Mouse (Mus musculus) embryonic facial prominence, embryonic 13.5 days (tissue): ENCODE data around the gene Irak1. TPM values are rescaled to one million over a fixed set of nuclear protein-coding genes. Genes with fewer than 3 reads are reported as not detected.
A peak's percentile ranks its signal among the peaks of the same experiment; 100 is the strongest.

Experiments
- ATAC-seq: fragments of 200-750 bp; cut with Nextera tagmentation; 2 replicates; pipeline ENCODE4 v1.8.0; 2017; ENCODE audit warnings: low read depth; ENCODE audit not compliant: insufficient number of reproducible peaks, insufficient read depth, low FRiP score, low TSS enrichment
- H3K27ac ChIP-seq: fragments of 300-500 bp; sonication (generic); 2 replicates; pipeline ENCODE4 v1.5.1; 2015; ENCODE audit warnings: moderate library complexity, mild to moderate bottlenecking, inconsistent platforms
- H3K27me3 ChIP-seq: fragments of 300-500 bp; sonication (generic); 2 replicates; pipeline ENCODE4 v1.6.1; 2015; ENCODE audit warnings: mild to moderate bottlenecking, inconsistent platforms
- H3K36me3 ChIP-seq: fragments of 300-500 bp; sonication (generic); 2 replicates; pipeline ENCODE4 v1.6.1; 2015; ENCODE audit warnings: mild to moderate bottlenecking, inconsistent platforms
- H3K4me1 ChIP-seq: fragments of 300-500 bp; sonication (generic); 2 replicates; pipeline ENCODE4 v1.6.1; 2015; ENCODE audit warnings: inconsistent platforms
- H3K4me2 ChIP-seq: fragments of 300-500 bp; sonication (generic); 2 replicates; pipeline ENCODE4 v1.6.1; 2015; ENCODE audit warnings: moderate library complexity, mild to moderate bottlenecking, inconsistent platforms
- H3K4me3 ChIP-seq: fragments of 300-500 bp; sonication (generic); 2 replicates; pipeline ENCODE4 v1.5.1; 2015; ENCODE audit warnings: mild to moderate bottlenecking, inconsistent platforms
- H3K9ac ChIP-seq: fragments of 300-500 bp; sonication (generic); 2 replicates; pipeline ENCODE4 v1.6.1; 2015; ENCODE audit warnings: mild to moderate bottlenecking, inconsistent platforms
- H3K9me3 ChIP-seq: fragments of 300-500 bp; sonication (generic); 2 replicates; pipeline ENCODE4 v1.6.1; 2016; ENCODE audit warnings: inconsistent platforms
- WGBS: fragments of 180-500 bp; shearing (Covaris S2); methylation state at CpG from one replicate; pipeline ENCODE4 v1.1.7; 2015; ENCODE audit warnings: mixed read lengths; 5-methylcytosine and 5-hydroxymethylcytosine counted together
- polyA plus RNA-seq: library from polyadenylated mRNA; unstranded; fragments of >200 nt; fragmentation: Nextera tagmentation; extraction: Ambion mirVana; gene quantifications from 2 replicates; pipeline ENCODE4 v1.2.1, GENCODE M21; 2015

Irak1 gene
- polyA plus RNA-seq: 56.5 and 60.4 TPM in 2 replicates

DNA sequence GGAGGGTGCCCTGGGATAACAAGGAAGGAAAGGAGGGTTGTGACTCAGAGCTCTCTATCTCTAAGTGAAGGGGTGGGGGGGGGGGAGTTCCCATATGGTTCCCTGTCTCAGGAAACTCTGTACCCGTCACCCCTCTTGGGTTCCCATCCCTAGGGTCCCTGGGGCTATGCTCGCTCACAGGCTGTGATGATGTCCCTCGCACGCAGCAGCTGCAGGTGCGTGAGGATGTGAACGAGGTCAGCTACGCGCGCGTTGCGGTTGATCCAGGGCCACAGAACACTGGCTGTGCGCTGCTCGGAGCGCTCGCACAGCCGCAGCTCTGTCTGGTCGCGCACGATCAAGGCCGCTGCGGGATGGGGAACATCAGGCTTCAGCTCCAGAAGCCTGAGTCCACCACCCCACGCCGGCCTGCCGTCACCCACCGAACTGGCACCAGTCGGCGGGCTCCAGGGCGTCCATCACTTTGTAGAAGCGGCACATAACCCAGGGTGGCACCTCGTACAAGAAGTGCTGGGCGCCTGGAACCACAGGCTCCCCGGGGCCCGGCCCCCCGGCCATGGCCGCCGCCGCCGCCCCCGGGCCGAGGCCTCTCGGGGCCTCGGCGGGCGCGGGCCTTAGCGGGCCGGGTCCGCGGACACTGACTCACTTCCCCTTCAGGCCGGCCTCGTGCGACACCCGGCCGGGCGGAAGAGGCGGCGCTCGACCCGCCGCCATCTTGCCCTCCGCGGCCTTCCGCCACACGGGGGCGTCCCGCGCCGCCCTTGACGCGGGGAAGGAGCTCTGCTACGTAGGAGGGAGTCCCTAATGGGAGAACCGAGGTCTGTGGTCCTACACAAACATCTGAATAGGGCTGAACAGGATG lies at the start of gene Irak1:
TSS of gene Irak1 (minus strand) at position 731 of the 862 bp plus-strand sequence.
- peak within 1 kb of the TSS; percentile 86 for H3K9ac ChIP-seq
- H3K9me3 ChIP-seq: no peaks in the 10 kb centered on the region
- peaks cover 28% of the 10 kb centered on the region for H3K27me3 ChIP-seq
- 0 out of 2 replicates have a peak, but pooled peaks cover 11% of the 10 kb centered on the region for H3K36me3 ChIP-seq
- H3K27ac ChIP-seq: peak within 1 kb of the TSS; percentile 77
- H3K4me2 ChIP-seq: peak within 1 kb of the TSS; percentile 65
- peak; percentile 60 for ATAC-seq
- peak within 1 kb of the TSS; percentile 60 for H3K4me3 ChIP-seq
- peaks cover 7% of the 10 kb centered on the region; the same call in 1 of the 2 replicates for H3K4me1 ChIP-seq
- WGBS: 20% methylated on average over 65 of the region's 72 CpGs

DNA sequence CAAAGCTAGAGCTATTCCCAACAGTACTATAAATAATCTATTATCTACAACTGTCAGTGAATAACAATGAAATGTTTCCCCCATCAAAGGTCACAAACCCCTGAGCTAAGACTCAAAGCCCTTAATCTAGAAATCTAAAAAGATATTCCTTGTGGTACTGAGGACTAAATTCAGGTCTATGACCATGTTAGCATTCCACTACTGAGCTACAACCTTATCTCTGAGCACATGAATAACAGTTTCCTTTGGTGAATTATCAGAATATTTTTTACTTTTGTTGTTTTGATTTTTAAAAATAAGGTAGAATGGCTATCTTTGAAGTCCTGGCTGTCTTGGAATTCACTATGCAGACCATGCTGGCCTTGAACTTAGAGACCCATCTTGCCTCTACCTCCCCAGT lies 47.1 kb upstream of the Irak1 start:
- no peak overlapping the region for H3K4me2 ChIP-seq
- H3K27ac ChIP-seq: no peak overlapping the region
- H3K4me3 ChIP-seq: no peak overlapping the region
- ATAC-seq: no peak
- no peaks in the 10 kb centered on the region for H3K9me3 ChIP-seq
- peaks cover 3% of the 10 kb centered on the region; the same call in 1 of the 2 replicates for H3K27me3 ChIP-seq
- H3K4me1 ChIP-seq: no peaks in the 10 kb centered on the region
- H3K9ac ChIP-seq: no peak overlapping the region
- H3K36me3 ChIP-seq: peaks cover 3% of the 10 kb centered on the region; the same call in 1 of the 2 replicates

DNA sequence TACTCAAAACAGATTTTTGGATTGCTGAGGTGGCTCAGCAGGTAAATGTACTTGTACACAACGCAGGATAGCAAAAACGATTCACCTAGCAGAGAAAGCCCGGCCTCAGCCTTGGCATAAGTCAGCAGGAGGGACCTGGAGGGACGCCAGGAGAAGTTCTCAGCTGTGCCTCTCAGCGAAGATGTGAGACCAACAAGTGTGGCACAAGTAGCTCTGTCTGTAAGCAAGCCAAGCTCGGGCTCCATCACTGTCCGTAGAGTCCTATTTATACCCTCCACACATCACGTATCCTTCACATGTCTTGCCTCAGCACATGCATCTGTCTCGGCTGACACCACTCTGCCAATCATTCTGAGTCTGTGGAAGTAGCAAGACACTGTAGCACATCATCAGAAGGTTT lies 44.2 kb upstream of the Irak1 start:
- H3K4me3 ChIP-seq: no peak overlapping the region
- H3K27me3 ChIP-seq: peaks cover 3% of the 10 kb centered on the region; the same call in 1 of the 2 replicates
- WGBS: 80% methylated on average over 9 of the region's 9 CpGs
- no peak overlapping the region for H3K27ac ChIP-seq
- H3K9ac ChIP-seq: no peak overlapping the region
- no peak for ATAC-seq
- H3K36me3 ChIP-seq: peaks cover 3% of the 10 kb centered on the region; the same call in 1 of the 2 replicates
- no peaks in the 10 kb centered on the region for H3K9me3 ChIP-seq
- no peaks in the 10 kb centered on the region for H3K4me1 ChIP-seq
- no peak overlapping the region for H3K4me2 ChIP-seq

DNA sequence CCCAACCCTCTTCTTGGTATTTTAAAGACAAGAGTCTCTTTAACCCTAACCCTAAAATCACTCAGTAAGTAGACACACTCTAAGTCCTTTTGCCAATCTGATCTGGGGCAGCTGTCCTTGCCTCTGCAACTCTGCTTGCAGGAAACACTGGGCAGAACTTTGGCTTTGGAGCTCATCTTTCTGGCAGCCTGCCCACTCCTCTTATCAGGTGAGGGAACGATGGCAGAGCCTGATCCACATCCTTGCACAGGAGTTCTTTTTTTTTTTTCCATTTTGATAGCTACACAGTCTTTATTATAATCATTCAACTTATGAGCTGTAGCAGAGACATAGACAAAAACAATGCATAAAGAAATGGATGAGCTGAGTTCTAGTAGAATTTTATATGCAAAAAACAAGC lies 21.4 kb upstream of the Irak1 start:
- ATAC-seq: no peak
- WGBS: 66% methylated on average over 1 of the region's 1 CpGs
- H3K27me3 ChIP-seq: no peaks in the 10 kb centered on the region; the same call in 1 of the 2 replicates

DNA sequence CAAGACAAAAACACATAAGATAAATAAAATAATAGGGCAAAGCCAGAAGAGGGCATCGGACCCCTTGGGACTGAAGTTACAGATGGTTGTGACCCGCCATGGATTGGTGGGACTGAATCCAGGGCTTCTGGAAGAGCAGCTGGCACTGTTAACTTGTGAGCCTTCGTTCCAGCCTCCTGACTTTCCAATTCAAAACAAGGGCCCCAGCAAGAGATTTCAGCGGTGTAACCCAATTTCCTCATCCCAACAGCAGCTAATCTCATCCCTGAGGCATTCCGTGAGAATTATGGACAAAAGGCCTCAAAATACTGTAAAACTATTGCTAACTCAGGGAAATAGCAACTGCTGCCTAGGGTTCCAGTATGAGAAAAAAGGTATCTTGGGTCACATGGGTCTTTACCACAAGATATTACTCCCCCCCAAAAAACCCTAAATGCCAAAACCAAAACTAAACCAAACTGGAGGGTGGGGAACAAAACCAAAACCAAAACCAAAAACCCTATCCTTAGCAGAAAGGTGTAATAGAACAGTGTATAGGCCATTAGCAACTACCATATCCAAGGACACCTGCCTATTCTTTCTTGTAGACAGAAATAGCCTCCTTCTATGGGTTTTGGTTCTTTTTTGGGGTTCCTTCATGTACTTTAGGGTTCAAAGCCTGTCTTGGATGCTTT lies 14.1 kb upstream of the Irak1 start:
- no peaks in the 10 kb centered on the region for H3K4me1 ChIP-seq
- no peak overlapping the region for H3K9ac ChIP-seq
- no peak for ATAC-seq
- H3K27me3 ChIP-seq: peaks cover 4% of the 10 kb centered on the region; the same call in 1 of the 2 replicates
- H3K4me3 ChIP-seq: no peak overlapping the region
- H3K4me2 ChIP-seq: no peak overlapping the region
- H3K9me3 ChIP-seq: no peaks in the 10 kb centered on the region
- H3K27ac ChIP-seq: no peak overlapping the region
- peaks cover 19% of the 10 kb centered on the region; the same call in 1 of the 2 replicates for H3K36me3 ChIP-seq
- 84% methylated on average over 5 of the region's 5 CpGs for WGBS

More for the DNA sequence above, 21.4 kb upstream of the Irak1 start:
- H3K4me2 ChIP-seq: no peak overlapping the region
- H3K27ac ChIP-seq: no peak overlapping the region
- no peaks in the 10 kb centered on the region for H3K36me3 ChIP-seq
- H3K4me3 ChIP-seq: no peak overlapping the region
- no peak overlapping the region for H3K9ac ChIP-seq
- H3K4me1 ChIP-seq: no peaks in the 10 kb centered on the region
- no peaks in the 10 kb centered on the region for H3K9me3 ChIP-seq

DNA sequence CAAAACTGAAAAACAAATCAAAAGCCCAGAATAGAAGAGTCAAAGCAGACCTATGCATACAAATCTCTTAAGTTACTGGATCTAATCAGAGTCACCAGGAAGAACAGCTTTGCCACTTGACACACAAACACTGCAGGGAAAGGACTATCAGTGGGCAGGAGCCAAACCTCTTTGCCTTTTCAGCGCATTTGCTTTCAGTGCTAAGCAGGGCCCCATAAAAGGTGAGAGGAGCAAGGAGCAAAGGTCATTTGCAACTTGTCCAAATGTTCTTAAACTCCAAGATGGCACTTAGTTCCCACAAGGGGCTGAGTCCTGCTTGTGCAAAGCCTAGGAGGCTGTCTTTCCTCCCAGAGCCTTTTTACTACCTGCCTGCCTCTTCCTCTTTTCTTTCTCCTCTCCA lies 6.3 kb upstream of the Irak1 start:
- Histone ChIP-seq H3K27ac (no peak overlapping the region), H3K36me3 (0 out of 2 replicates have a peak, but pooled peaks cover 2% of the 10 kb centered on the region), H3K27me3 (peaks cover 30% of the 10 kb centered on the region; the same call in 1 of the 2 replicates), H3K4me2 (no peak overlapping the region), H3K9ac (no peak overlapping the region), H3K9me3 (no peaks in the 10 kb centered on the region), H3K4me1 (no peaks in the 10 kb centered on the region), H3K4me3 (no peak overlapping the region)
- no peak for ATAC-seq
- 67% methylated on average over 1 of the region's 1 CpGs for WGBS

DNA sequence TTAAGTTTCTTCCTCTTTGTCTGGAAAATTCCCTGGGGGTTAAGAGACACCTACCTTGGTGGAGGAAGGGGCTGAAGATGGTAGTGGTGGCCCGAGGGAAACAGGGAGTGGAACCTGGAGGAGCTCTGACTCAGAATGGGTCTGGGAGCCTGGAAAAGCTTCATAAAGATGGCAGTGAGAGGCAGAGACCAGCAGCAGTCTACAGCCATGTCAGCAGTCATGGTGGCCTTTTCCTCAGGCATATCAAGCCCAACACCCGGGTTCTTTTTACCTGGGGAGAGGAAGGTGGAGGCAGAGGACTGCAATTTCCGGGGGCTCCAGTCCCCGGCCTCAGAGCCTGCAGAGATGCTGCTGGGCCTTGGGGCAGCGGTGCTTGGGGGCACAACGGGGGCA lies 927 bp downstream of the Irak1 start:
- Histone ChIP-seq H3K27ac (no peak overlapping the region; the same call in 1 of the 2 replicates), H3K9me3 (no peaks in the 10 kb centered on the region), H3K36me3 (peaks cover 17% of the 10 kb centered on the region), H3K27me3 (peaks cover 22% of the 10 kb centered on the region), H3K4me2 (peak overlapping the region; percentile 65), H3K4me3 (peak overlapping the region; percentile 60), H3K4me1 (peaks cover 7% of the 10 kb centered on the region; the same call in 1 of the 2 replicates), H3K9ac (peak overlapping the region; percentile 86)
- ATAC-seq: no peak
- 27% methylated on average over 6 of the region's 6 CpGs for WGBS

DNA sequence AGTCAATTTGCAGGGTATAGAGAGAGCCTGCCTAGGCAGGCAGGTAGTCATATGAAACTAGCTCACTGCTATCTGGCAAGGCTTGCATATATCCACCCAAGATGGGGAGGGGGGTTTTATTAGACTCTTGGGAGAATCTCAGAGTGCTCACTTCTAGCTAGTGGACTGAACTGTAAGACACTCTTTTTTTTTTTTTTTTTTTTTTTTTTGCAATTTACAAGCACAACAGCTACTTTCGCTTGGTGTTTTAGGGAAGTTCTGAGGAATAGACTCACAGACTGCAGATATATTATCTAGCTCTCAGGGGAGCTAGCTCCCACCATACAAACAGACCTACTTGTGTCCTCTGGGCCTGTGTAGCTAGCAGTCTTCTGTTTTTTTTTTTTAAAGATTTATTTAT lies 9.1 kb downstream of the Irak1 start:
- ATAC-seq: no peak
- WGBS: 93% methylated on average over 1 of the region's 1 CpGs
- H3K4me2 ChIP-seq: no peak overlapping the region
- no peak overlapping the region for H3K27ac ChIP-seq
- peaks cover 30% of the 10 kb centered on the region for H3K36me3 ChIP-seq
- no peaks in the 10 kb centered on the region for H3K9me3 ChIP-seq
- H3K27me3 ChIP-seq: no peaks in the 10 kb centered on the region
- no peak overlapping the region for H3K9ac ChIP-seq
- H3K4me1 ChIP-seq: no peaks in the 10 kb centered on the region
- no peak overlapping the region for H3K4me3 ChIP-seq

DNA sequence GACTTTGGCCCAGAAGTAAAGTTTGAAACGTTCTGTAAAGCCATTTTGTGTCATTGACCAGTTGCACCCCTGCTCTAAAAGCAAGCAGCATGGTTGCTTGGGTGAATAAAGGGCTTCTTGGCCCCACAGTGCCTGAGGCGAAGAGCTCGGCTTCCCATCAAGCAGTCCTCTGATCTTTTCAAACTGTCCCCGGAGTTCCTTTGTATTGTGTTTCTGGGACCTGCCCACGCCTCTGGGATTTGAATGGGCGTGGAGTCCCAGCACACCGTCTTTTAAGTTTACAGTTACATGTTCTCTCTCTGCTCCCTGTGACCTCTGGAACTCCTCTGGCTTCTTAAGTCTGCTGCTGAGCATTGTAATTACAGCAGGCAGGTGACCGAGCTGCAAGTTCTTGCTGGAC lies 15.7 kb downstream of the Irak1 start:
- no peak overlapping the region for H3K4me3 ChIP-seq
- no peak overlapping the region for H3K4me2 ChIP-seq
- no peak for ATAC-seq
- no peaks in the 10 kb centered on the region for H3K36me3 ChIP-seq
- H3K27ac ChIP-seq: no peak overlapping the region
- no peak overlapping the region for H3K9ac ChIP-seq
- H3K9me3 ChIP-seq: no peaks in the 10 kb centered on the region
- H3K4me1 ChIP-seq: no peaks in the 10 kb centered on the region
- 32% methylated on average over 8 of the region's 8 CpGs for WGBS
- no peaks in the 10 kb centered on the region; the same call in 1 of the 2 replicates for H3K27me3 ChIP-seq

DNA sequence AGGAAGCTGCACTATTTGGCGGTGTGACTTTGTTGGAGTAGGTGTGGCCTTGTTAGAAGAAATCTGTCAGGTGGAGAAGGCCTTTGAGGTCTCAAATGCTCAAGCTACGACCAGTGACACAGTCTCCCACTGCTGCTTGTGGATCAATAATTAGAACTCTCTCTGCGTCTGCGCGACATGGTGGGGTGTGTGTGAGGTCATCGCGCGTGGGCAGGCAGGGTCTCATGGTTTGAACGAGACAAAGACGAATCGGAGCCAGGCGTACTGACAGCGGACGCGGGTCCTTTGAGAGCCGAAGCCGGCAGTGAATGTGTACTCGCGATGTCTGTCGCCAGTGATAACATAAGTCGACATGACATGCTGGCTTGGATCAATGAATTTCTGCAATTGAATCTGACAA lies 17.3 kb downstream of the Irak1 start:
- Histone ChIP-seq H3K4me3 (no peak overlapping the region), H3K4me1 (no peaks in the 10 kb centered on the region), H3K27ac (no peak overlapping the region), H3K9me3 (no peaks in the 10 kb centered on the region), H3K27me3 (no peaks in the 10 kb centered on the region; the same call in 1 of the 2 replicates), H3K4me2 (no peak overlapping the region), H3K36me3 (no peaks in the 10 kb centered on the region), H3K9ac (no peak overlapping the region)
- ATAC-seq: no peak
- WGBS: 79% methylated on average over 21 of the region's 21 CpGs

DNA sequence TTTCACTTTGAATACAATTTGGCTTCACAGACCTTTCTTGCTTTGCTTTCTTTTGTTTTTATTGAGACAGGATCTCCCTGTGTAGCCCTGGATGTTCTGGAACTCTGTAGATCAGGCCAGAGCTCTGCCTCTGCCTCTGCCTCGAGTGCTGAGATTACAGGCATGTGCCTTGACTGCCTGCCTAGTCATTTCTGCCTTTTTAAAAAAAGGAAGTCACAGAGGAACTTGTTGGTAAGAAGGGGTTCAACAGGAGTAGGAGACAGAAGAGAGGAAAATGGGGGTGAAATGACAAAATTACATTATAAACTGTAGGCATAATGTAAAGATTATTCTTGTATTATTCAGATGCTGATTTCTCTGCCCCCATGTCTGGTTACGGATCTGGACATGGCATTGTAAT lies 20.1 kb downstream of the Irak1 start:
- H3K9me3 ChIP-seq: no peaks in the 10 kb centered on the region
- WGBS: 63% methylated on average over 2 of the region's 2 CpGs
- H3K4me2 ChIP-seq: no peak overlapping the region
- H3K9ac ChIP-seq: no peak overlapping the region
- no peaks in the 10 kb centered on the region for H3K4me1 ChIP-seq
- H3K36me3 ChIP-seq: no peaks in the 10 kb centered on the region
- H3K27me3 ChIP-seq: no peaks in the 10 kb centered on the region; the same call in 1 of the 2 replicates
- ATAC-seq: no peak
- no peak overlapping the region for H3K27ac ChIP-seq
- no peak overlapping the region for H3K4me3 ChIP-seq
